Mouse (Mus musculus): ENCODE results near the gene Siah1b.

Gene Siah1b

GRCm38 (mm10) chrX:164032526-164032925 lies 43.8 kb downstream of the Siah1b start:
- no peak for DNase-seq (ENCODE audit: low read depth, low spot score)

DNA sequence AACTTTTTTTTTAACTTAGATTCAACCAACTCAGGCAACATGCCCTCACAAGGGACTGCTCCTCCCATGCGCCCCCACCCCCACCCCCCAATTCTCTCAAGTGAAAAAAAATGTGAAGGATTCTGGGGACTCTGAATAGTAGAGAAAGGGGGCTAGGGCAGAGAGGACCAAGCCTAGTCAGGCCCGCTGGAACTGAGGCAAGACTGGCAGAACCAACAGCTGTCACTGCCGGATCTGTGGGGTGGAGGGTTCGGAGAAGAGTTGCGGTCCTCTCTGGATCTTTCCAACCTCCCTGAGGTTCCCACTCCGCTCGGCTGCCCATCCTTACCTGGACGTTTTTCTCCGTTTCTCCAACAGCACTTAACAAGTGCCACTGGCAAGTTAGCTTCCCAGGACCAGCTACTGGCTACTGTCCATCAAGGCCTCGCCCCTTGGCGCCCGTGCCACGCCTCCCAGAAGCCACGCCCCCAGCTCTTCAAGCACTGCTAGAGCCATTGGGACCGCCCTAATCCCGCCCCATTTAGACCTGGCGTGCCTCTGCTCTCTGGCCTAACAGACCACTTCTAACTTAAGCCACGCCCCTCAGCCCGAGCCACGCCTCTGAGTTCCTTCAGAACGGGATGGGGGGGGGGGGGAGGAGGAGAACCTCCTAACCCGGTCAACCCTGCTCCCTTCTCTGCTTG lies 48.5 kb downstream of the Siah1b start, which contains the start of gene Car5b:
Gene Car5b, minus strand, starts transcription at position 391 of the 683 bp plus-strand sequence.
- no peak for DNase-seq (ENCODE audit: low read depth, low spot score)
